Mouse (Mus musculus) embryonic fibroblast, embryonic 13.5 days (primary cell): ENCODE measurements around the gene Sh3bgrl2. TPM values are rescaled to one million over a fixed set of nuclear protein-coding genes. Genes with fewer than 3 reads are reported as not detected.

Experiments
- H3K27ac ChIP-seq: 2 replicates; pipeline ENCODE4 v1.5.1; 2012; ENCODE audit warnings: low read length, control low read depth, inconsistent platforms; ENCODE audit not compliant: insufficient read depth
- H3K4me1 ChIP-seq: 2 replicates; pipeline ENCODE4 v1.6.1; 2011; ENCODE audit warnings: low read length; ENCODE audit not compliant: control insufficient read depth, insufficient read depth
- H3K4me3 ChIP-seq: 2 replicates; pipeline ENCODE4 v1.5.1; 2011; ENCODE audit warnings: mild to moderate bottlenecking, control low read depth, low read length; ENCODE audit not compliant: insufficient read depth
- CTCF ChIP-seq: IDR thresholded peaks from 2 replicates; pipeline ENCODE4 v1.5.1; 2011; ENCODE audit warnings: mild to moderate bottlenecking, control low read depth, low read length, moderate library complexity, borderline replicate concordance; ENCODE audit not compliant: insufficient read depth
- POLR2A ChIP-seq: IDR thresholded peaks from 2 replicates; pipeline ENCODE4 v1.6.1; 2011; ENCODE audit warnings: low read depth, mild to moderate bottlenecking, control low read depth, low read length, moderate library complexity
- polyA plus RNA-seq: library from polyadenylated mRNA; stranded (reverse); fragments of >200 nt; gene quantifications from 2 replicates; pipeline ENCODE4 v1.2.4, GENCODE M21; 2011; ENCODE audit warnings: low read depth; ENCODE audit not compliant: missing spikeins, insufficient read length

Gene Sh3bgrl2
- polyA plus RNA-seq, 1 experiment = 18.4 TPM

DNA sequence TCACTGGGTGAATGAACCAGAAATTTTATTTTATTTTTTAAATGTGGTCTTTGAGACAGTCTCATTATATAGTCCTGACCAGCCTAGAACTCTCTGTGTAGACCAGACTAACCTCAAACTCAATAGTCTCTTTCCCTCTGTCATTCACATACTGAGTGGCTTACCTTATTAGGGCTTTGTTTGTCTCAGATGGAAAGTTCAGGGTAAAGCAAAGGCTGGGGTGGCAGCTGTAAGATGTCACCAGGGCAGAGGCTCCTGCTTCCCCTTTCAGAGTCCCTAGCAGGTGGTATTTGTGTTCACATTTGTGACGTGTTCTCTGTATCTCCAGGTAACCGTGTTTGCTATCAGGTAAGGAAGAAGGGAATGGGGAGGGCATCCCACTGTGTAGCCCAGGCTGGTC, 24.7 kb downstream of the Sh3bgrl2 start:
- no peak overlapping the region for H3K27ac ChIP-seq
- TF ChIP-seq CTCF (no peak), POLR2A (no peak)
- peaks cover 32% of the 10 kb centered on the region for H3K4me1 ChIP-seq
- no peak overlapping the region for H3K4me3 ChIP-seq

DNA sequence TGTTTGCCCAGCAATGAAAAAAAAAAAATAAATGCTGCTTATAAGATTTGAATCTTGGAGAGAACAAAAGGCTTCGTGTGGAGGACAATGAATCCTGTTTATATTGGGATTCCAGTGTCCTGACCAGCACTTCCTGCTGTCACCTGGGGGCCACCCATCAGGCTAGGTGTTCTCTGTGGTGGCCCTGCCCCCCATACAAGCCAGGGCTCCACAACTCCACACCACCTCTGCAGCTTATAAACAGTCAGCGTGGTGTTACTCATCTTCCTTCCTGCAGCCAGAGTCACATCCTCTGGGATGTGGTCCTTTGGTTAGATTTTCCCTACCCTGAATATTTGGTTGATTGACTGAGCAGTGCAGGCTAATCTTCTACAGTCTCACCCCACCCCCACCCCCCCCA, 25.5 kb downstream of the Sh3bgrl2 start:
- TF ChIP-seq CTCF = no peak
- TF ChIP-seq POLR2A = no peak
- no peak overlapping the region for H3K27ac ChIP-seq

DNA sequence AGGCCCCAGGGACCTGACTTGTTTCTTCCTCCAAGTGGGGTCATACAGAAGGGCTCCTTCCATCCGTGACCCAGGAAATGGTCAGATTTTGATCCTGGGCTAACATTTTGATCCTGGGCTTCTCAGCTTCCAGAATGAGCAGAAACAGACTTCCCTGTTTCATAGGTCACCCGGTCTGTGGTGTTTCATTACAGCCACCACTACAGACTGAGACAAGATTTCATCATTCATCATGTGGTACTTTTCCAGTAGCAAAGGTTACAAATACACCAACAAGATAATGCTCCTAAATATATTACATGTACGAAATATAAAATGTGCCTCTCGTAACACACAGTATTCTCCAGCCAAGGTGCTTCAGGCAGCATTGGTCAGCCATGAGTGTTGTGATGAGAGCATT, 27.3 kb downstream of the Sh3bgrl2 start:
- H3K4me1 ChIP-seq = peaks cover 32% of the 10 kb centered on the region
- TF ChIP-seq POLR2A (no peak), CTCF (no peak)
- no peak overlapping the region for H3K4me3 ChIP-seq
- H3K27ac ChIP-seq = peak overlapping the region; percentile 37; the same call in 1 of the 2 replicates

More for the DNA sequence above, 25.5 kb downstream of the Sh3bgrl2 start:
- Histone ChIP-seq H3K4me1 (peaks cover 32% of the 10 kb centered on the region), H3K4me3 (no peak overlapping the region)

DNA sequence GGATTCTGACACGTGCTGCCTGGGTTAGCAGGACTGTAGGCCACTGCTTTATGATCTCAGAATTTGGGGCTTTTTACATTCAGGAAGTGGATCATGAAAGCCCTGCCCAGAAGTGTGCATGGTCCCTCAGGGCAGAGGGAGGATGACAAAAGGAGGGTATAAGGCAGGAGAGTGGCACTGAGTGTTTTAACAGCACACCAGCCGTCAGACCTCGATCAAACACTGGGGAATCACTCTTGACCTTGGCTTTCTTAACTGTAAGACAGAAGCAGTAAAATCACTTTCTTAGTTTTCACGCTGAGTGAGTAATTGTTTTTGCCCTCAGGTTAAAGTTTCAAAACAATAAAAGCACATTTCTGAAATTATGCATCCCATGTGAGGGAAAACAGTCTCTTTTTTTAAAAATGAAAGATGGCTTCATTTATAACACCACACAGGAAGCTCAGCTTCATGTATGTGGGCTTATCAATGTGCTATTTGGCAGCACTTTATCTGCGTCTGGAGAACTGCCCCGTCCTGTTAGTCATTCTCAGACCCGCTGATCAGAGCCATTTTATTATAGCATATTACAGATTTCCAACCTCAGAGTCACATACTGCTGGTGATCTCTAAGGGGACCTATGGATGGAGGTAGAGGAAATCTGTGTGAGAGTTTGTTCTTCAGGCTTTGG, 28.0 kb downstream of the Sh3bgrl2 start:
- Histone ChIP-seq H3K4me3 (no peak overlapping the region), H3K4me1 (peaks cover 32% of the 10 kb centered on the region), H3K27ac (peak overlapping the region; percentile 37)
- TF ChIP-seq CTCF = no peak
- TF ChIP-seq POLR2A = no peak

DNA sequence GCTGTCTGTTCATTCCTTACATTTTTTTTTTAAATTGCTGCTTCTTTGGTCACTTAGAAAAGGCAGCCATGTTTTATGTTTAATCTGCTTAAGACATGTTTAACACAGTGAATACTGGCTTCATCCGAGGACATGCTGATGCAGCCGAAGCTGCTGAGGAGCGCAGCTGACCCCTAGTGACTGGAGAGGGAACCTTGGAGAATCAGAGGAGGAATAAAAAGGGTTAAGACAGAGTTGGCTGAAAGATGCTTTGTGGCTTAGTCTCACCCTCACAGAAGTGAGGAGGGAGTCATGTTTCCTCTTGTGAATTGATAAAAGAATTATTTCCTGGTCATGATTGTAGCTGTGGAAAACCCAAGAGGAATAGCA, 28.5 kb downstream of the Sh3bgrl2 start:
- TF ChIP-seq CTCF (peak; percentile 81), POLR2A (no peak)
- H3K27ac ChIP-seq = peak overlapping the region; percentile 37

DNA sequence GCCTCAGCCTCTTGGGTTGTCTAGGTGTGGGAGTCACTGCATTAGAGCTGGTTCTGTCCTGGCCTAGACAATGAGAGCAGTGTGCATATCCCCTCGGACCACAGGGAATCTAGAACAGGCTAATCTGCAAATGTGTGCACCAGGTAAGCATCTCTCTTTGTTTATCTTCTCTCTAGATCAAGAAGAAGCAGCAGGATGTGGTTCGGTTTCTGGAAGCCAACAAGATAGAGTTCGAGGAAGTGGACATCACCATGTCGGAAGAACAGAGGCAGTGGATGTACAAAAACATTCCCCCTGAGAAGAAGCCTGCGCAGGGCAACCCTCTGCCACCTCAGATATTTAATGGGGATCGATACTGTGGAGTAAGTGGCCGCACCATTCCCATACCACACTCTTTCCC, 29.1 kb downstream of the Sh3bgrl2 start:
- no peak overlapping the region for H3K27ac ChIP-seq
- no peak for TF ChIP-seq CTCF
- no peak for TF ChIP-seq POLR2A
- peaks cover 28% of the 10 kb centered on the region for H3K4me1 ChIP-seq
- no peak overlapping the region for H3K4me3 ChIP-seq

More for the DNA sequence above, 28.5 kb downstream of the Sh3bgrl2 start:
- H3K4me1 ChIP-seq = peaks cover 29% of the 10 kb centered on the region
- H3K4me3 ChIP-seq = no peak overlapping the region

DNA sequence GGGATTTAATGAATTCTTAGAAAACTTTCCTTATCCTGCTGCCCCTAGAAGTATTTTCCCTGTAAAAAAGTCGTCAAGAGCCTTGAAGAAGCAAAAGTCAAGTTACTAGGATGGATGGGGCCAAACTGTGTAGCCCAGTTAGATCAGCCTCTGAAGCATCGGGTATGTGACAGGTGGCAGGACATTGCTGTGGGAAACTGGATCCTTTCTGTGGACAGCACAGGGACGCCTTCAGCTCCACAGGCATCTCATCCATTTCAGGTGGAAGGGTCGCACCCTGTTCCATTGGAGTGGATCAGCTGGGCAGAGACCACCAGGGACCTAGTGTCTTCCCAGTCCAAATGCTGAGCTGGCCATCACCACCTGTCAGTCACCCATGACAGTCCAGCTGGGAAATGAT, 30.9 kb downstream of the Sh3bgrl2 start:
- Histone ChIP-seq H3K4me3 (no peak overlapping the region), H3K4me1 (peaks cover 22% of the 10 kb centered on the region), H3K27ac (no peak overlapping the region)
- TF ChIP-seq CTCF (no peak), POLR2A (no peak)

DNA sequence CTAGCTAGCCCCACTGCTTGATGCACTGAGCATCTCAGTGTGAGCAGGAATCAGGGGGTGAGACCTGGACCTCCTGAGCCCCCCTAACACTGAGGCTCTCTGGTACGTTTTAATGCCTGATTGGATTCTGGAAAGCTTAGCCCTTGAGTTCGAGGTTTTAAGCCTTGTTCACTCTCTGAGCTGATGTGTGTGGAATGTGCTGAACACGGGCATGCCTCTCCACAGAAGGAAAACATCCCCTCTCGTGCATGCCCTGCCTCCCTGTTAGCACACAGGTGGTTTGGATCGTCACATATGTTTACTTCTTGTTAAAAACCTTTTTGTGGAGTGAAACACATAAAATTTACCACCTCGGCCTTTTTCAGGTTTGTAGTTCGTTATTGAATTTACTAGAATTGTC, 34.6 kb downstream of the Sh3bgrl2 start:
- Histone ChIP-seq H3K27ac (no peak overlapping the region), H3K4me3 (no peak overlapping the region), H3K4me1 (no peaks in the 10 kb centered on the region)
- TF ChIP-seq CTCF = no peak
- no peak for TF ChIP-seq POLR2A

DNA sequence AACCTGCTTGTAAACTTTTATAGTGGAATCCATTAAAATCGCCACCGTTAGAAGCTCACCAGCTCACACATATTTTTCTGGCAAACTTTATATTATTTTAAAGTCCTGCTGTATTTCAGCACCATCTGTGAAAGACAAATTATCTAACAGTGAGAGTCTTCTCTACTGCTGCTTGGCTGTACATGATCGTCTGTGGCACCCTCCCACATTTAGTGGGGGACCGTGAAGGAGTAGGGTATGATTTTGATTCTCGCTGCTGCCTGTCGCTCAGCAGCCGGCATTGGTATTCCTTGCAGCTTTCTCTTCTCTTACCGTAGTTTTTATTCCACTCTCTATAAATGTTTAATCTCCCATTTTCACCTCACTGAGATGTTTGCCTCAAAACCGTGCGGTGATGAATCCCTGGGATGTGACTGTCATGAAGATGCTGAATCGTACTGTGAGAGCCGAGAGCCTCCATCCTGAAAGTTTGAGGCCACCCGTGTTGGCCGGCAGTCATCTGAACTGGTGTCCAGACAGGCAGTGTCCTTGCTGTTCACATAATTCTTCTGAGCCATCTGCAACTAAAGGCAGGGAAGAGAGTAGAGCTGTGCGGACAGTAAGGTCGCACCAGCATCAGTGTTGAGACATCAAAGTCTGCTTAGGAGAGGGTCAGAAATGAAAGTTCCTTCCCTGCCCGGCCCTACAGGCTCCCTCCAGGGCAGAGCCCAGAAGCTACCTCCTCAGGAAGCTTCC, 38.4 kb downstream of the Sh3bgrl2 start:
- no peak overlapping the region for H3K4me3 ChIP-seq
- no peak for TF ChIP-seq POLR2A
- no peak for TF ChIP-seq CTCF
- no peak overlapping the region for H3K27ac ChIP-seq
- H3K4me1 ChIP-seq = 0 out of 2 replicates have a peak, but pooled peaks cover 2% of the 10 kb centered on the region

DNA sequence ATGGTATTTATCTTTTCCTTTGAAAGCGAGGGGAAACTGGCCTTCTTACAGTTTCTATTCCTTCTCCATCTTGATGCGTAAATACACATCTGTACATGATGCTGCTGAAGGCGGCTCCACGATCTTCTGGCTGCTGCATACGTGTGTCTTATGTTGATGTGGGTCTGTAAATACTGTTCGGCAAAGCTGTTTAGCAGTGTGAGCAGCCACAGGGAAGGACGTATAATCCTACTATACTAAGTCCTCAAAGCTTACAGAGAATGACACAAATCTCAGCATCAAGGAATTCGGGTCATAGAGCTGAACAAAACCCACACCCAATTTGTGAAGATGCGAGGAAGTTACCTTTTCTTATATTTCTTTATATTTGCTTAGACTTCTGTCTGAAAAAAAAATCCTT, 39.0 kb downstream of the Sh3bgrl2 start:
- no peak for TF ChIP-seq CTCF
- TF ChIP-seq POLR2A = no peak
- Histone ChIP-seq H3K4me3 (no peak overlapping the region), H3K27ac (no peak overlapping the region), H3K4me1 (peaks cover 2% of the 10 kb centered on the region; the same call in 1 of the 2 replicates)
